Mouse (Mus musculus) heart, adult 2 months (tissue): ENCODE measurements around the gene Alpi. TPM values are rescaled to one million over a fixed set of nuclear protein-coding genes. Genes with fewer than 3 reads are reported as not detected.

Experiments used
- DNase-seq, 2 experiments: peaks; one replicate each; pipeline ENCODE4 v3.0.0; 2021
- H3K27ac ChIP-seq: fragments of 200-600 bp; 2 replicates; pipeline ENCODE4 v1.8.1; 2022
- H3K27me3 ChIP-seq: fragments of 200-500 bp; 2 replicates; pipeline ENCODE4 v1.6.1; 2012; ENCODE audit warnings: mild to moderate bottlenecking, low read length, inconsistent platforms, mixed read lengths; ENCODE audit not compliant: control insufficient read depth, insufficient read depth
- H3K36me3 ChIP-seq: fragments of 200-500 bp; 2 replicates; pipeline ENCODE4 v1.6.1; 2012; ENCODE audit warnings: low read length, inconsistent platforms; ENCODE audit not compliant: control insufficient read depth, insufficient read depth
- H3K4me1 ChIP-seq: fragments of 200-500 bp; 2 replicates; pipeline ENCODE4 v1.6.1; 2011; ENCODE audit warnings: low read length; ENCODE audit not compliant: control insufficient read depth, insufficient read depth
- H3K4me3 ChIP-seq: fragments of 200-600 bp; 2 replicates; pipeline ENCODE4 v1.8.1; 2022
- H3K79me2 ChIP-seq: fragments of 200-500 bp; replicated peaks from 2 replicates; pipeline ENCODE4 v1.6.1; 2012; ENCODE audit warnings: mild to moderate bottlenecking, inconsistent platforms, low read length, moderate library complexity, mixed read lengths; ENCODE audit not compliant: control insufficient read depth, insufficient read depth
- H3K9ac ChIP-seq: fragments of 200-500 bp; 2 replicates; pipeline ENCODE4 v1.6.1; 2012; ENCODE audit warnings: low read depth, mild to moderate bottlenecking, control low read depth, inconsistent platforms, low read length, mixed read lengths
- CTCF ChIP-seq: fragments of 200-600 bp; IDR thresholded peaks from 2 replicates; pipeline ENCODE4 v1.8.1; 2022; ENCODE audit warnings: antibody characterized with exemption, mild to moderate bottlenecking, moderate library complexity
- EP300 ChIP-seq: fragments of 200-500 bp; IDR thresholded peaks from 2 replicates; pipeline ENCODE4 v1.6.1; 2011; ENCODE audit warnings: low read depth, low read length, control low read depth; ENCODE audit not compliant: insufficient read depth
- POLR2A ChIP-seq: fragments of 200-500 bp; IDR thresholded peaks from 2 replicates; pipeline ENCODE4 v1.6.1; 2011; ENCODE audit warnings: mild to moderate bottlenecking, low read depth, low read length, control low read depth; ENCODE audit not compliant: insufficient read depth
- WGBS: fragments of 180-500 bp; shearing (Covaris S2); methylation state at CpG from one replicate; pipeline ENCODE4 v1.1.7; 2018; 5-methylcytosine and 5-hydroxymethylcytosine counted together
- intact Hi-C: fragments of 180-260 bp; cut with DNase I; formaldehyde crosslinking; loops from one replicate; pipeline ENCODE4 v1.15.1; 2025
- long read RNA-seq: library from polyadenylated mRNA; stranded (forward); transcript quantifications from one replicate; pipeline ENCODE4 v2.0.0, GENCODE M21; 2021
- polyA plus RNA-seq: library from polyadenylated mRNA; depleted of rRNA; stranded (reverse); fragments of >200 nt; gene quantifications from 2 replicates; pipeline ENCODE4 v1.2.3, GENCODE M21; 2012; rRNA removed
- total RNA-seq, 2 experiments: library from RNA; stranded (reverse); gene quantifications; 2 replicates each; pipeline ENCODE4 v1.2.3; 2021

Alpi gene
- total RNA-seq, result not detected
- 0.06 TPM in 1 of 2 replicates, not detected in the other for polyA plus RNA-seq
- long read RNA-seq, result 0 reads

GRCm38 (mm10) chr1:87101411-87101810 is at the start of gene Alpi:
Gene Alpi (minus strand): TSS chr1:87101606.
- Histone ChIP-seq H3K4me3 (no peak within 1 kb of the TSS), H3K27ac (no peak within 1 kb of the TSS), H3K36me3 (no peaks in the 10 kb centered on the region), H3K9ac (no peak within 1 kb of the TSS), H3K79me2 (no peaks in the 10 kb centered on the region), H3K4me1 (no peaks in the 10 kb centered on the region), H3K27me3 (peaks cover 1% of the 10 kb centered on the region; the same call in 1 of the 2 replicates)
- WGBS, result 76% methylated on average over 1 of the region's 1 CpGs
- no peak for DNase-seq
- intact Hi-C loops, result no loop called here
- TF ChIP-seq POLR2A, result no peak
- TF ChIP-seq EP300, result no peak
- TF ChIP-seq CTCF, result no peak

GRCm38 (mm10) chr1:87149422-87149821 is 48.0 kb upstream of the Alpi start:
- Histone ChIP-seq H3K27ac (no peak overlapping the region), H3K79me2 (no peaks in the 10 kb centered on the region), H3K4me1 (no peaks in the 10 kb centered on the region), H3K27me3 (peaks cover 7% of the 10 kb centered on the region), H3K36me3 (no peaks in the 10 kb centered on the region), H3K4me3 (no peak overlapping the region), H3K9ac (no peak overlapping the region)
- WGBS, result 39% methylated on average over 13 of the region's 13 CpGs
- DNase-seq, result no peak
- intact Hi-C loops, result no loop called here
- TF ChIP-seq EP300 (no peak), POLR2A (no peak), CTCF (no peak)

GRCm38 (mm10) chr1:87143141-87143540 is 41.7 kb upstream of the Alpi start:
- Histone ChIP-seq H3K9ac (no peak overlapping the region), H3K27ac (no peak overlapping the region), H3K36me3 (no peaks in the 10 kb centered on the region), H3K4me3 (no peak overlapping the region), H3K4me1 (no peaks in the 10 kb centered on the region), H3K79me2 (no peaks in the 10 kb centered on the region), H3K27me3 (no peaks in the 10 kb centered on the region)
- intact Hi-C loops, result no loop called here
- TF ChIP-seq CTCF (no peak), EP300 (no peak), POLR2A (no peak)
- 66% methylated on average over 10 of the region's 10 CpGs for WGBS
- DNase-seq, result no peak

GRCm38 (mm10) chr1:87142456-87142855 is 41.0 kb upstream of the Alpi start:
- intact Hi-C loops, result no loop called here
- WGBS, result 57% methylated on average over 9 of the region's 9 CpGs

GRCm38 (mm10) chr1:87141550-87141949 is 40.1 kb upstream of the Alpi start:
- intact Hi-C loops, result no loop called here
- Histone ChIP-seq H3K4me1 (no peaks in the 10 kb centered on the region), H3K9ac (no peak overlapping the region), H3K4me3 (no peak overlapping the region), H3K36me3 (no peaks in the 10 kb centered on the region), H3K79me2 (no peaks in the 10 kb centered on the region), H3K27me3 (no peaks in the 10 kb centered on the region), H3K27ac (no peak overlapping the region)
- TF ChIP-seq POLR2A (no peak), CTCF (no peak), EP300 (no peak)
- no peak for DNase-seq
- WGBS, result 92% methylated on average over 4 of the region's 4 CpGs

More at GRCm38 (mm10) chr1:87142456-87142855, 41.0 kb upstream of the Alpi start:
- Histone ChIP-seq H3K79me2 (no peaks in the 10 kb centered on the region), H3K4me3 (no peak overlapping the region), H3K27ac (no peak overlapping the region), H3K36me3 (no peaks in the 10 kb centered on the region), H3K27me3 (no peaks in the 10 kb centered on the region), H3K4me1 (no peaks in the 10 kb centered on the region), H3K9ac (no peak overlapping the region)
- TF ChIP-seq POLR2A (no peak), CTCF (no peak), EP300 (no peak)
- no peak for DNase-seq

GRCm38 (mm10) chr1:87131803-87132202 is 30.4 kb upstream of the Alpi start:
- no peaks in the 10 kb centered on the region for H3K79me2 ChIP-seq
- intact Hi-C loops, result no loop called here

More at GRCm38 (mm10) chr1:87131803-87132202, 30.4 kb upstream of the Alpi start:
- TF ChIP-seq POLR2A (no peak), EP300 (no peak), CTCF (no peak)
- WGBS, result 74% methylated on average over 4 of the region's 4 CpGs
- no peak for DNase-seq
- Histone ChIP-seq H3K36me3 (no peaks in the 10 kb centered on the region), H3K4me1 (no peaks in the 10 kb centered on the region), H3K27ac (no peak overlapping the region), H3K27me3 (peaks cover 14% of the 10 kb centered on the region), H3K4me3 (no peak overlapping the region), H3K9ac (no peak overlapping the region)
